Mouse (Mus musculus): Measurements from ENCODE around the gene Nox1. TPM values are rescaled to one million over a fixed set of nuclear protein-coding genes. Genes with fewer than 3 reads are reported as not detected.

Gene Nox1
- polyA plus RNA-seq, 1 experiment from 2014 or later = 0.31 TPM

GRCm38 (mm10) chrX:134162043-134162720 lies 59.6 kb downstream of the Nox1 start, which contains the start of gene Xkrx:
Gene Xkrx, minus strand, starts transcription at chrX:134162076.
- 31% methylated on average over 16 of the region's 16 CpGs for WGBS
- Histone ChIP-seq H3K27ac (replicated peaks in 1 of 2; ENCODE audit: control insufficient read depth in 1 of 2, insufficient read depth in 1 of 2, low read depth in 2 of 2, low read length in 2 of 2) (no peak within 1 kb of the TSS), H3K27me3 (ENCODE audit: control insufficient read depth, insufficient read depth, low read length) (no peaks in the 10 kb centered on the region; the same call in 1 of the 2 replicates), H3K4me3 (ENCODE audit: control insufficient read depth in 1 of 2, insufficient read depth in 1 of 2, low read depth in 1 of 2, low read length in 2 of 2) (no peak within 1 kb of the TSS), H3K4me2 (ENCODE audit: low read length) (peak within 1 kb of the TSS; percentile 47), H3K9me3 (ENCODE audit: control insufficient read depth, low read length) (no peaks in the 10 kb centered on the region), H3K9ac (ENCODE audit: low read length) (no peak within 1 kb of the TSS), H3K4me1 (ENCODE audit: control insufficient read depth in 2 of 2, insufficient read depth in 2 of 2, low read length in 2 of 2) (no peaks in the 10 kb centered on the region), H3K36me3 (ENCODE audit: control insufficient read depth, insufficient read depth, low read length) (no peaks in the 10 kb centered on the region)
- ATAC-seq (ENCODE audit: insufficient number of reproducible peaks, insufficient read depth, low FRiP score, low read depth) = no peak

- H3K4me1 ChIP-seq (ENCODE audit: control insufficient read depth in 2 of 2, insufficient read depth in 2 of 2, low read length in 2 of 2) = no peaks in the 10 kb centered on the region
- H3K27me3 ChIP-seq (ENCODE audit: control insufficient read depth, insufficient read depth, low read length) = no peaks in the 10 kb centered on the region; the same call in 1 of the 2 replicates
- no peaks in the 10 kb centered on the region for H3K36me3 ChIP-seq (ENCODE audit: control insufficient read depth, insufficient read depth, low read length)
- no peak for ATAC-seq (ENCODE audit: insufficient number of reproducible peaks, insufficient read depth, low FRiP score, low read depth)
- 77% methylated on average over 2 of the region's 2 CpGs for WGBS
- H3K4me3 ChIP-seq (ENCODE audit: control insufficient read depth in 1 of 2, insufficient read depth in 1 of 2, low read depth in 1 of 2, low read length in 2 of 2) = no peak overlapping the region
- H3K9ac ChIP-seq (ENCODE audit: low read length) = no peak overlapping the region
- no peak overlapping the region for H3K27ac ChIP-seq (replicated peaks in 1 of 2; ENCODE audit: control insufficient read depth in 1 of 2, insufficient read depth in 1 of 2, low read depth in 2 of 2, low read length in 2 of 2)
- no peak overlapping the region for H3K4me2 ChIP-seq (ENCODE audit: low read length)
- no peaks in the 10 kb centered on the region for H3K9me3 ChIP-seq (ENCODE audit: control insufficient read depth, low read length)
Measured at GRCm38 (mm10) chrX:134160442-134160841, 61.3 kb downstream of the Nox1 start.

- no peaks in the 10 kb centered on the region for H3K9me3 ChIP-seq (ENCODE audit: control insufficient read depth, low read length)
- H3K4me3 ChIP-seq (ENCODE audit: control insufficient read depth in 1 of 2, insufficient read depth in 1 of 2, low read depth in 1 of 2, low read length in 2 of 2) = no peak overlapping the region
- ATAC-seq (ENCODE audit: insufficient number of reproducible peaks, insufficient read depth, low FRiP score, low read depth) = no peak
- no peaks in the 10 kb centered on the region for H3K36me3 ChIP-seq (ENCODE audit: control insufficient read depth, insufficient read depth, low read length)
- 39% methylated on average over 7 of the region's 7 CpGs for WGBS
- H3K27me3 ChIP-seq (ENCODE audit: control insufficient read depth, insufficient read depth, low read length) = no peaks in the 10 kb centered on the region; the same call in 1 of the 2 replicates
- no peak overlapping the region for H3K9ac ChIP-seq (ENCODE audit: low read length)
- H3K4me2 ChIP-seq (ENCODE audit: low read length) = no peak overlapping the region
- H3K27ac ChIP-seq (replicated peaks in 1 of 2; ENCODE audit: control insufficient read depth in 1 of 2, insufficient read depth in 1 of 2, low read depth in 2 of 2, low read length in 2 of 2) = no peak overlapping the region
- H3K4me1 ChIP-seq (ENCODE audit: control insufficient read depth in 2 of 2, insufficient read depth in 2 of 2, low read length in 2 of 2) = no peaks in the 10 kb centered on the region
Measured at GRCm38 (mm10) chrX:134158151-134158550, 63.6 kb downstream of the Nox1 start.

- no peak for ATAC-seq (ENCODE audit: insufficient number of reproducible peaks, insufficient read depth, low FRiP score, low read depth)
- no peak overlapping the region for H3K27ac ChIP-seq (replicated peaks in 1 of 2; ENCODE audit: control insufficient read depth in 1 of 2, insufficient read depth in 1 of 2, low read depth in 2 of 2, low read length in 2 of 2)
- 66% methylated on average over 4 of the region's 4 CpGs for WGBS
Measured at GRCm38 (mm10) chrX:134141986-134142385, 79.8 kb downstream of the Nox1 start.

GRCm38 (mm10) chrX:134141551-134141950 lies 80.2 kb downstream of the Nox1 start:
- Histone ChIP-seq H3K36me3 (ENCODE audit: control insufficient read depth, insufficient read depth, low read length) (no peaks in the 10 kb centered on the region), H3K4me1 (ENCODE audit: control insufficient read depth in 2 of 2, insufficient read depth in 2 of 2, low read length in 2 of 2) (no peaks in the 10 kb centered on the region), H3K9ac (ENCODE audit: low read length) (no peak overlapping the region), H3K27ac (replicated peaks in 1 of 2; ENCODE audit: control insufficient read depth in 1 of 2, insufficient read depth in 1 of 2, low read depth in 2 of 2, low read length in 2 of 2) (no peak overlapping the region), H3K27me3 (ENCODE audit: control insufficient read depth, insufficient read depth, low read length) (no peaks in the 10 kb centered on the region), H3K4me3 (ENCODE audit: control insufficient read depth in 1 of 2, insufficient read depth in 1 of 2, low read depth in 1 of 2, low read length in 2 of 2) (no peak overlapping the region), H3K4me2 (ENCODE audit: low read length) (no peak overlapping the region), H3K9me3 (ENCODE audit: control insufficient read depth, low read length) (no peaks in the 10 kb centered on the region)
- ATAC-seq (ENCODE audit: insufficient number of reproducible peaks, insufficient read depth, low FRiP score, low read depth) = no peak
- WGBS = 69% methylated on average over 1 of the region's 1 CpGs

More at GRCm38 (mm10) chrX:134141986-134142385, 79.8 kb downstream of the Nox1 start:
- Histone ChIP-seq H3K4me1 (ENCODE audit: control insufficient read depth in 2 of 2, insufficient read depth in 2 of 2, low read length in 2 of 2) (no peaks in the 10 kb centered on the region), H3K4me2 (ENCODE audit: low read length) (no peak overlapping the region), H3K4me3 (ENCODE audit: control insufficient read depth in 1 of 2, insufficient read depth in 1 of 2, low read depth in 1 of 2, low read length in 2 of 2) (no peak overlapping the region), H3K9me3 (ENCODE audit: control insufficient read depth, low read length) (no peaks in the 10 kb centered on the region), H3K27me3 (ENCODE audit: control insufficient read depth, insufficient read depth, low read length) (no peaks in the 10 kb centered on the region), H3K9ac (ENCODE audit: low read length) (no peak overlapping the region), H3K36me3 (ENCODE audit: control insufficient read depth, insufficient read depth, low read length) (no peaks in the 10 kb centered on the region)

- no peaks in the 10 kb centered on the region for H3K9me3 ChIP-seq (ENCODE audit: control insufficient read depth, low read length)
- H3K4me1 ChIP-seq (ENCODE audit: control insufficient read depth in 2 of 2, insufficient read depth in 2 of 2, low read length in 2 of 2) = no peaks in the 10 kb centered on the region
- H3K27ac ChIP-seq (replicated peaks in 1 of 2; ENCODE audit: control insufficient read depth in 1 of 2, insufficient read depth in 1 of 2, low read depth in 2 of 2, low read length in 2 of 2) = no peak overlapping the region
- WGBS = 78% methylated on average over 6 of the region's 6 CpGs
- H3K27me3 ChIP-seq (ENCODE audit: control insufficient read depth, insufficient read depth, low read length) = no peaks in the 10 kb centered on the region
- no peak overlapping the region for H3K4me2 ChIP-seq (ENCODE audit: low read length)
- no peak overlapping the region for H3K9ac ChIP-seq (ENCODE audit: low read length)
- H3K4me3 ChIP-seq (ENCODE audit: control insufficient read depth in 1 of 2, insufficient read depth in 1 of 2, low read depth in 1 of 2, low read length in 2 of 2) = no peak overlapping the region
- H3K36me3 ChIP-seq (ENCODE audit: control insufficient read depth, insufficient read depth, low read length) = no peaks in the 10 kb centered on the region
- ATAC-seq (ENCODE audit: insufficient number of reproducible peaks, insufficient read depth, low FRiP score, low read depth) = no peak
Measured at GRCm38 (mm10) chrX:134140024-134140423, 81.7 kb downstream of the Nox1 start.

GRCm38 (mm10) chrX:134133821-134134220 lies 87.9 kb downstream of the Nox1 start:
- no peak for ATAC-seq (ENCODE audit: insufficient number of reproducible peaks, insufficient read depth, low FRiP score, low read depth)
- Histone ChIP-seq H3K4me2 (ENCODE audit: low read length) (no peak overlapping the region), H3K36me3 (ENCODE audit: control insufficient read depth, insufficient read depth, low read length) (no peaks in the 10 kb centered on the region), H3K9ac (ENCODE audit: low read length) (no peak overlapping the region), H3K27me3 (ENCODE audit: control insufficient read depth, insufficient read depth, low read length) (no peaks in the 10 kb centered on the region), H3K9me3 (ENCODE audit: control insufficient read depth, low read length) (no peaks in the 10 kb centered on the region), H3K4me1 (ENCODE audit: control insufficient read depth in 2 of 2, insufficient read depth in 2 of 2, low read length in 2 of 2) (no peaks in the 10 kb centered on the region), H3K27ac (replicated peaks in 1 of 2; ENCODE audit: control insufficient read depth in 1 of 2, insufficient read depth in 1 of 2, low read depth in 2 of 2, low read length in 2 of 2) (no peak overlapping the region), H3K4me3 (ENCODE audit: control insufficient read depth in 1 of 2, insufficient read depth in 1 of 2, low read depth in 1 of 2, low read length in 2 of 2) (no peak overlapping the region)
- 46% methylated on average over 3 of the region's 3 CpGs for WGBS

GRCm38 (mm10) chrX:134132295-134132694 lies 89.5 kb downstream of the Nox1 start:
- Histone ChIP-seq H3K4me3 (ENCODE audit: control insufficient read depth in 1 of 2, insufficient read depth in 1 of 2, low read depth in 1 of 2, low read length in 2 of 2) (no peak overlapping the region), H3K36me3 (ENCODE audit: control insufficient read depth, insufficient read depth, low read length) (no peaks in the 10 kb centered on the region), H3K9me3 (ENCODE audit: control insufficient read depth, low read length) (no peaks in the 10 kb centered on the region), H3K27me3 (ENCODE audit: control insufficient read depth, insufficient read depth, low read length) (no peaks in the 10 kb centered on the region), H3K4me2 (ENCODE audit: low read length) (no peak overlapping the region), H3K4me1 (ENCODE audit: control insufficient read depth in 2 of 2, insufficient read depth in 2 of 2, low read length in 2 of 2) (no peaks in the 10 kb centered on the region), H3K27ac (replicated peaks in 1 of 2; ENCODE audit: control insufficient read depth in 1 of 2, insufficient read depth in 1 of 2, low read depth in 2 of 2, low read length in 2 of 2) (no peak overlapping the region), H3K9ac (ENCODE audit: low read length) (no peak overlapping the region)
- WGBS = 21% methylated on average over 5 of the region's 5 CpGs
- no peak for ATAC-seq (ENCODE audit: insufficient number of reproducible peaks, insufficient read depth, low FRiP score, low read depth)

Data from heart, embryonic 14.5 days (tissue).